Mouse (Mus musculus): ENCODE results near the gene Ccdc171.
"Not testable (repeated sequence)": the region's sequence is repeated elsewhere in the genome, so short reads cannot be mapped to it uniquely, and the experiment has no call there.

Ccdc171 gene

GRCm38 (mm10) chr4:83658415-83658814 lies 133.1 kb downstream of the Ccdc171 start:
- no peak for DNase-seq

- no peak for DNase-seq
Observed at GRCm38 (mm10) chr4:83659411-83659810, 134.1 kb downstream of the Ccdc171 start.

- DNase-seq: no peak
Observed at GRCm38 (mm10) chr4:83661519-83662271, 136.3 kb downstream of the Ccdc171 start.

GRCm38 (mm10) chr4:83662301-83662700 lies 137.0 kb downstream of the Ccdc171 start:
- DNase-seq: no peak

- no peak for DNase-seq
Observed at GRCm38 (mm10) chr4:83669552-83669951, 144.2 kb downstream of the Ccdc171 start.

- not testable (repeated sequence) for DNase-seq
Observed at GRCm38 (mm10) chr4:83675308-83675707, 150.0 kb downstream of the Ccdc171 start.

- DNase-seq: no peak
Observed at GRCm38 (mm10) chr4:83676444-83676843, 151.1 kb downstream of the Ccdc171 start.

- DNase-seq: no peak
Observed at GRCm38 (mm10) chr4:83681081-83681480, 155.7 kb downstream of the Ccdc171 start.

- DNase-seq: no peak
Observed at GRCm38 (mm10) chr4:83682866-83683265, 157.5 kb downstream of the Ccdc171 start.

- DNase-seq: no peak
Observed at GRCm38 (mm10) chr4:83700190-83700589, 174.8 kb downstream of the Ccdc171 start.

- DNase-seq: no peak
Observed at GRCm38 (mm10) chr4:83716996-83717395, 191.7 kb downstream of the Ccdc171 start.

- no peak for DNase-seq
Observed at GRCm38 (mm10) chr4:83719816-83720215, 194.5 kb downstream of the Ccdc171 start.

- no peak for DNase-seq
Observed at GRCm38 (mm10) chr4:83725136-83725535, 199.8 kb downstream of the Ccdc171 start.

- no peak for DNase-seq
Observed at GRCm38 (mm10) chr4:83739137-83739890, 214.0 kb downstream of the Ccdc171 start.

GRCm38 (mm10) chr4:83739891-83740277 lies 214.5 kb downstream of the Ccdc171 start:
- no peak for DNase-seq

GRCm38 (mm10) chr4:83742806-83743460 lies 217.6 kb downstream of the Ccdc171 start:
- no peak for DNase-seq

GRCm38 (mm10) chr4:83775136-83775535 lies 249.8 kb downstream of the Ccdc171 start:
- DNase-seq: no peak

GRCm38 (mm10) chr4:83780044-83780443 lies 254.7 kb downstream of the Ccdc171 start:
- no peak for DNase-seq

GRCm38 (mm10) chr4:83785115-83785514 lies 259.8 kb downstream of the Ccdc171 start:
- no peak for DNase-seq

- no peak for DNase-seq
Observed at GRCm38 (mm10) chr4:83791811-83792210, 266.5 kb downstream of the Ccdc171 start.

- DNase-seq: peak; percentile 13
Observed at GRCm38 (mm10) chr4:83794315-83794922, 269.1 kb downstream of the Ccdc171 start.

- DNase-seq: no peak
Observed at GRCm38 (mm10) chr4:83794930-83795459, 269.6 kb downstream of the Ccdc171 start.

- DNase-seq: no peak
Observed at GRCm38 (mm10) chr4:83797976-83798375, 272.6 kb downstream of the Ccdc171 start.

Measured in cerebellum, adult 8-10 months (tissue).